ENCODE assay signal across 23 mouse cellular contexts in the genomic region with DNA sequence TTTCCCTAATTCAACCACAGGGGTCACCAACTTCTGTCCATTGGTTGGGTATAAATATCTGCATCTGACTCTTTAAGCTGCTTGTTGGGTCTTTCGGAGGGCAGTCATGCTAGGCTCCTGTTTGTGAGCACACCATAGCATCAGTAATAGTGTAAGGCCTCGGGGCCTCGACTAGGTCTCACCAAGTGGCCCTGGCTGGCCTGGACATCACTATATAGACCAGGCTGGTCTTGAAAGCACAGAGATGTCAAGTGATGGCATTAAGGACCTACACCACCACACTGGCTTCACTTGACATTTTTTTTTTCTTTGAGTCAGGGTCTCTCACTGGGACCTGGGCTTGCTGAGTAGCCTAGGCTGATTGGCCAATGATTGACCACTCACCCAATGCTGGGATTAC.
"Had no signal": no experiment of that assay in that cellular context is flagged by ENCODE, and none has a peak within 500 bp of the region (broad histone marks: within the 10 kb centered on the region; RNA-seq: fewer than 3 reads in every experiment).

No protein-coding gene starts in this region.

- H3K36me3 ChIP-seq: hindbrain, embryonic 15.5 days had no signal

- ATAC-seq: hindbrain, postnatal 0 days; intestine, embryonic 16.5 days; liver, embryonic 12.5 days had no signal

- H3K4me1 ChIP-seq: hindbrain, embryonic 13.5 days; hindbrain, embryonic 15.5 days; kidney, embryonic 15.5 days; limb, embryonic 13.5 days; limb, embryonic 15.5 days had no signal

- H3K27me3 ChIP-seq: hindbrain, embryonic 13.5 days; hindbrain, embryonic 15.5 days; kidney, embryonic 15.5 days; limb, embryonic 13.5 days; limb, embryonic 15.5 days; liver, embryonic 12.5 days had no signal

- H3K4me3 ChIP-seq: hindbrain, embryonic 13.5 days; hindbrain, embryonic 15.5 days; kidney, embryonic 15.5 days; limb, embryonic 13.5 days; limb, embryonic 15.5 days; liver, embryonic 12.5 days had no signal

- H3K9me3 ChIP-seq: hindbrain, embryonic 13.5 days; hindbrain, embryonic 15.5 days; kidney, embryonic 15.5 days; limb, embryonic 13.5 days; limb, embryonic 15.5 days; liver, embryonic 12.5 days had no signal

- H3K27ac ChIP-seq: hindbrain, embryonic 13.5 days; hindbrain, embryonic 15.5 days; hindbrain, postnatal 0 days; kidney, embryonic 15.5 days; kidney, postnatal 0 days; limb, embryonic 13.5 days; limb, embryonic 15.5 days; liver, embryonic 12.5 days; liver, embryonic 14.5 days had no signal

- H3K9ac ChIP-seq: hindbrain, embryonic 13.5 days; hindbrain, embryonic 15.5 days; kidney, embryonic 15.5 days; limb, embryonic 13.5 days; limb, embryonic 15.5 days; liver, embryonic 12.5 days; liver, embryonic 14.5 days had no signal

- DNase-seq: gastrocnemius, postnatal 10 days; heart, adult 18-20 months; heart, postnatal 14 days; heart, postnatal 36 days; kidney, adult 11 months; kidney, adult 2 months; kidney, adult 9 months; kidney, postnatal 14 days; kidney, postnatal 36 days; layer of hippocampus, adult 9-11 months; layer of hippocampus, postnatal 36 days; left cerebral cortex, postnatal 4 days had no signal

- H3K4me2 ChIP-seq: heart, embryonic 11.5 days; hindbrain, embryonic 13.5 days; hindbrain, embryonic 15.5 days; kidney, embryonic 15.5 days; limb, embryonic 13.5 days; limb, embryonic 15.5 days; liver, embryonic 12.5 days had no signal
